Mouse (Mus musculus): ENCODE data around the gene Olfr1288. TPM values are rescaled to one million over a fixed set of nuclear protein-coding genes. Genes with fewer than 3 reads are reported as not detected.

The Olfr1288 gene
- polyA plus RNA-seq (2014; fragmentation: Nextera tagmentation; extraction: Ambion mirVana) = not detected in 2 replicates

GRCm38 (mm10) chr2:111473801-111474200, at the start of gene Olfr1288:
Olfr1288 (plus strand) TSS chr2:111474101.
- no peak within 1 kb of the TSS for H3K4me3 ChIP-seq (ENCODE audit: low read depth, low read length)
- no peak within 1 kb of the TSS for H3K9ac ChIP-seq (ENCODE audit: low read length)
- no peak within 1 kb of the TSS for H3K4me2 ChIP-seq (ENCODE audit: low read depth, low read length, severe bottlenecking)
- no peaks in the 10 kb centered on the region for H3K4me1 ChIP-seq (replicated peaks; ENCODE audit: control insufficient read depth, insufficient read depth, low read length)
- ATAC-seq (replicated peaks; ENCODE audit: low FRiP score) (no peak), DNase-seq (ENCODE audit: low spot score) (no peak)
- H3K9me3 ChIP-seq (ENCODE audit: control insufficient read depth, low read length) = no peaks in the 10 kb centered on the region
- no peaks in the 10 kb centered on the region for H3K36me3 ChIP-seq (ENCODE audit: control insufficient read depth, insufficient read depth, low read length)
- H3K27me3 ChIP-seq (ENCODE audit: control insufficient read depth, insufficient read depth, low read length) = no peaks in the 10 kb centered on the region
- H3K27ac ChIP-seq (ENCODE audit: low read depth, low read length) = no peak within 1 kb of the TSS
- 98% methylated on average over 1 of the region's 1 CpGs for WGBS

- Histone ChIP-seq H3K4me1 (replicated peaks; ENCODE audit: control insufficient read depth, insufficient read depth, low read length) (no peaks in the 10 kb centered on the region), H3K9me3 (ENCODE audit: control insufficient read depth, low read length) (no peaks in the 10 kb centered on the region; the same call in 1 of the 2 replicates), H3K4me3 (ENCODE audit: low read depth, low read length) (no peak within 1 kb of the TSS), H3K27ac (ENCODE audit: low read depth, low read length) (no peak within 1 kb of the TSS), H3K27me3 (ENCODE audit: control insufficient read depth, insufficient read depth, low read length) (no peaks in the 10 kb centered on the region), H3K4me2 (ENCODE audit: low read depth, low read length, severe bottlenecking) (no peak within 1 kb of the TSS), H3K36me3 (ENCODE audit: control insufficient read depth, insufficient read depth, low read length) (no peaks in the 10 kb centered on the region), H3K9ac (ENCODE audit: low read length) (no peak within 1 kb of the TSS)
- ATAC-seq (replicated peaks; ENCODE audit: low FRiP score) = no peak
- 71% methylated on average over 1 of the region's 1 CpGs for WGBS
- DNase-seq (ENCODE audit: low spot score) = no peak
These were observed 25.1 kb upstream of the Olfr1288 start, which contains the start of gene Olfr1287 for GRCm38 (mm10) chr2:111448842-111449241. Olfr1287 (plus strand) TSS chr2:111449142.

GRCm38 (mm10) chr2:111480519-111480918, 6.6 kb downstream of the Olfr1288 start, which contains the start of gene Olfr1289:
Olfr1289 (plus strand) TSS chr2:111480819.
- Histone ChIP-seq H3K27ac (ENCODE audit: low read depth, low read length) (no peak within 1 kb of the TSS), H3K4me3 (ENCODE audit: low read depth, low read length) (no peak within 1 kb of the TSS), H3K36me3 (ENCODE audit: control insufficient read depth, insufficient read depth, low read length) (no peaks in the 10 kb centered on the region), H3K9me3 (ENCODE audit: control insufficient read depth, low read length) (no peaks in the 10 kb centered on the region), H3K27me3 (ENCODE audit: control insufficient read depth, insufficient read depth, low read length) (no peaks in the 10 kb centered on the region), H3K4me1 (replicated peaks; ENCODE audit: control insufficient read depth, insufficient read depth, low read length) (no peaks in the 10 kb centered on the region), H3K9ac (ENCODE audit: low read length) (no peak within 1 kb of the TSS), H3K4me2 (ENCODE audit: low read depth, low read length, severe bottlenecking) (no peak within 1 kb of the TSS)
- 84% methylated on average over 1 of the region's 1 CpGs for WGBS
- DNase-seq (ENCODE audit: low spot score) (no peak), ATAC-seq (replicated peaks; ENCODE audit: low FRiP score) (no peak)

GRCm38 (mm10) chr2:111493729-111494128, 19.8 kb downstream of the Olfr1288 start, which contains the start of gene Olfr1290:
Olfr1290 (minus strand) TSS chr2:111493829.
- no peak within 1 kb of the TSS for H3K4me2 ChIP-seq (ENCODE audit: low read depth, low read length, severe bottlenecking)
- no peaks in the 10 kb centered on the region for H3K27me3 ChIP-seq (ENCODE audit: control insufficient read depth, insufficient read depth, low read length)
- H3K9ac ChIP-seq (ENCODE audit: low read length) = no peak within 1 kb of the TSS
- no peaks in the 10 kb centered on the region for H3K4me1 ChIP-seq (replicated peaks; ENCODE audit: control insufficient read depth, insufficient read depth, low read length)
- DNase-seq (ENCODE audit: low spot score) (no peak), ATAC-seq (replicated peaks; ENCODE audit: low FRiP score) (no peak)
- no peaks in the 10 kb centered on the region for H3K36me3 ChIP-seq (ENCODE audit: control insufficient read depth, insufficient read depth, low read length)
- no peak within 1 kb of the TSS for H3K4me3 ChIP-seq (ENCODE audit: low read depth, low read length)
- H3K9me3 ChIP-seq (ENCODE audit: control insufficient read depth, low read length) = no peaks in the 10 kb centered on the region
- WGBS = 78% methylated on average over 5 of the region's 5 CpGs
- H3K27ac ChIP-seq (ENCODE audit: low read depth, low read length) = no peak within 1 kb of the TSS

- Histone ChIP-seq H3K9me3 (ENCODE audit: control insufficient read depth, low read length) (no peaks in the 10 kb centered on the region), H3K27me3 (ENCODE audit: control insufficient read depth, insufficient read depth, low read length) (no peaks in the 10 kb centered on the region), H3K9ac (ENCODE audit: low read length) (no peak within 1 kb of the TSS), H3K4me3 (ENCODE audit: low read depth, low read length) (no peak within 1 kb of the TSS), H3K4me1 (replicated peaks; ENCODE audit: control insufficient read depth, insufficient read depth, low read length) (no peaks in the 10 kb centered on the region), H3K4me2 (ENCODE audit: low read depth, low read length, severe bottlenecking) (no peak within 1 kb of the TSS), H3K27ac (ENCODE audit: low read depth, low read length) (no peak within 1 kb of the TSS), H3K36me3 (ENCODE audit: control insufficient read depth, insufficient read depth, low read length) (no peaks in the 10 kb centered on the region)
- ATAC-seq (replicated peaks; ENCODE audit: low FRiP score) (no peak), DNase-seq (ENCODE audit: low spot score) (no peak)
- 91% methylated on average over 3 of the region's 3 CpGs for WGBS
These were observed 23.0 kb downstream of the Olfr1288 start, which contains the start of gene Olfr1291-ps1 for GRCm38 (mm10) chr2:111496880-111497279. Olfr1291-ps1 (plus strand) TSS chr2:111497180.

- Histone ChIP-seq H3K36me3 (ENCODE audit: control insufficient read depth, insufficient read depth, low read length) (no peaks in the 10 kb centered on the region), H3K4me2 (ENCODE audit: low read depth, low read length, severe bottlenecking) (no peak overlapping the region), H3K4me1 (replicated peaks; ENCODE audit: control insufficient read depth, insufficient read depth, low read length) (no peaks in the 10 kb centered on the region), H3K9ac (ENCODE audit: low read length) (no peak overlapping the region), H3K9me3 (ENCODE audit: control insufficient read depth, low read length) (no peaks in the 10 kb centered on the region), H3K27ac (ENCODE audit: low read depth, low read length) (no peak overlapping the region), H3K27me3 (ENCODE audit: control insufficient read depth, insufficient read depth, low read length) (no peaks in the 10 kb centered on the region), H3K4me3 (ENCODE audit: low read depth, low read length) (no peak overlapping the region)
- DNase-seq (ENCODE audit: low spot score) = no peak
- WGBS = 89% methylated on average over 10 of the region's 10 CpGs
- ATAC-seq (replicated peaks; ENCODE audit: low FRiP score) = no peak
These were observed 43.5 kb downstream of the Olfr1288 start for GRCm38 (mm10) chr2:111517451-111517850.

GRCm38 (mm10) chr2:111524903-111525302, 51.0 kb downstream of the Olfr1288 start, which contains the start of gene Olfr1293-ps:
Olfr1293-ps (plus strand) TSS chr2:111525203.
- ATAC-seq (replicated peaks; ENCODE audit: low FRiP score) (no peak), DNase-seq (ENCODE audit: low spot score) (no peak)
- Histone ChIP-seq H3K9ac (ENCODE audit: low read length) (no peak within 1 kb of the TSS), H3K27me3 (ENCODE audit: control insufficient read depth, insufficient read depth, low read length) (no peaks in the 10 kb centered on the region), H3K4me1 (replicated peaks; ENCODE audit: control insufficient read depth, insufficient read depth, low read length) (no peaks in the 10 kb centered on the region), H3K4me3 (ENCODE audit: low read depth, low read length) (no peak within 1 kb of the TSS), H3K4me2 (ENCODE audit: low read depth, low read length, severe bottlenecking) (no peak within 1 kb of the TSS), H3K36me3 (ENCODE audit: control insufficient read depth, insufficient read depth, low read length) (no peaks in the 10 kb centered on the region), H3K9me3 (ENCODE audit: control insufficient read depth, low read length) (no peaks in the 10 kb centered on the region), H3K27ac (ENCODE audit: low read depth, low read length) (no peak within 1 kb of the TSS)
- 88% methylated on average over 1 of the region's 1 CpGs for WGBS

Other genes starting within 250 kb of the Olfr1288 start
- not detected in 2 replicates for gene 4930430A15Rik, start 244.5 kb upstream of the Olfr1288 start, polyA plus RNA-seq (2014; fragmentation: Nextera tagmentation; extraction: Ambion mirVana)
- not detected in 2 replicates for gene Olfr1275, start 238.8 kb upstream of the Olfr1288 start, polyA plus RNA-seq (2014; fragmentation: Nextera tagmentation; extraction: Ambion mirVana)
- not detected in 2 replicates for gene Olfr1276, start 219.6 kb upstream of the Olfr1288 start, polyA plus RNA-seq (2014; fragmentation: Nextera tagmentation; extraction: Ambion mirVana)
- gene Olfr1277, start 200.0 kb upstream of the Olfr1288 start, polyA plus RNA-seq (2014; fragmentation: Nextera tagmentation; extraction: Ambion mirVana) = not detected in 2 replicates
- gene Olfr1278, start 184.0 kb upstream of the Olfr1288 start, polyA plus RNA-seq (2014; fragmentation: Nextera tagmentation; extraction: Ambion mirVana) = not detected in 2 replicates
- not detected in 2 replicates for gene Olfr1279, start 173.5 kb upstream of the Olfr1288 start, polyA plus RNA-seq (2014; fragmentation: Nextera tagmentation; extraction: Ambion mirVana)
- not detected in 2 replicates for gene Olfr1280, start 160.1 kb upstream of the Olfr1288 start, polyA plus RNA-seq (2014; fragmentation: Nextera tagmentation; extraction: Ambion mirVana)
- gene Olfr1281, start 147.6 kb upstream of the Olfr1288 start, polyA plus RNA-seq (2014; fragmentation: Nextera tagmentation; extraction: Ambion mirVana) = not detected in 2 replicates
- gene Olfr1282, start 138.0 kb upstream of the Olfr1288 start, polyA plus RNA-seq (2014; fragmentation: Nextera tagmentation; extraction: Ambion mirVana) = not detected in 2 replicates
- not detected in 2 replicates for gene Olfr1283, start 107.3 kb upstream of the Olfr1288 start, polyA plus RNA-seq (2014; fragmentation: Nextera tagmentation; extraction: Ambion mirVana)
- gene Olfr1284, start 98.6 kb upstream of the Olfr1288 start, polyA plus RNA-seq (2014; fragmentation: Nextera tagmentation; extraction: Ambion mirVana) = not detected in 2 replicates
- not detected in 2 replicates for gene Olfr1286, start 51.0 kb upstream of the Olfr1288 start, polyA plus RNA-seq (2014; fragmentation: Nextera tagmentation; extraction: Ambion mirVana)
- gene Olfr1287, start 25.0 kb upstream of the Olfr1288 start, polyA plus RNA-seq (2014; fragmentation: Nextera tagmentation; extraction: Ambion mirVana) = not detected in 2 replicates
- gene Olfr1289, start 6.7 kb downstream of the Olfr1288 start, polyA plus RNA-seq (2014; fragmentation: Nextera tagmentation; extraction: Ambion mirVana) = not detected in 2 replicates
- not detected in 2 replicates for gene Olfr1290, start 19.7 kb downstream of the Olfr1288 start, polyA plus RNA-seq (2014; fragmentation: Nextera tagmentation; extraction: Ambion mirVana)
- not detected in 2 replicates for gene Olfr1291-ps1, start 23.1 kb downstream of the Olfr1288 start, polyA plus RNA-seq (2014; fragmentation: Nextera tagmentation; extraction: Ambion mirVana)
- gene Olfr1293-ps, start 51.1 kb downstream of the Olfr1288 start, polyA plus RNA-seq (2014; fragmentation: Nextera tagmentation; extraction: Ambion mirVana) = not detected in 2 replicates
- not detected in 2 replicates for gene Olfr1294, start 66.2 kb downstream of the Olfr1288 start, polyA plus RNA-seq (2014; fragmentation: Nextera tagmentation; extraction: Ambion mirVana)
- gene Olfr1295, start 95.6 kb downstream of the Olfr1288 start, polyA plus RNA-seq (2014; fragmentation: Nextera tagmentation; extraction: Ambion mirVana) = not detected in 2 replicates
- gene Olfr1297, start 152.4 kb downstream of the Olfr1288 start, polyA plus RNA-seq (2014; fragmentation: Nextera tagmentation; extraction: Ambion mirVana) = not detected in 2 replicates
- gene Olfr1298, start 175.1 kb downstream of the Olfr1288 start, polyA plus RNA-seq (2014; fragmentation: Nextera tagmentation; extraction: Ambion mirVana) = not detected in 2 replicates
- gene Olfr1299, start 187.3 kb downstream of the Olfr1288 start, polyA plus RNA-seq (2014; fragmentation: Nextera tagmentation; extraction: Ambion mirVana) = not detected in 2 replicates